Mouse (Mus musculus): ENCODE data around the gene Hoxa1. TPM values are rescaled to one million over a fixed set of nuclear protein-coding genes. Genes with fewer than 3 reads are reported as not detected.

Hoxa1 gene
- total and polyA plus RNA-seq, 3 experiments: 1.9 to 3.7 (median 3.2) TPM

Other genes with a start within 250 kb of the Hoxa1 start
- 25.8 and 30.2 TPM in 2 replicates for gene Skap2, start 145.8 kb downstream of the Hoxa1 start, total RNA-seq (2012; rRNA removed)
- gene Skap2, start 145.8 kb downstream of the Hoxa1 start, total RNA-seq (2014; rRNA removed): 51.9 and 61.0 TPM in 2 replicates
- 76.1 and 85.9 TPM in 2 replicates for gene Skap2, start 145.8 kb downstream of the Hoxa1 start, polyA plus RNA-seq (2012; ENCODE audit: insufficient read length, low read depth)
- not detected in 2 replicates for gene Hoxa2, start 6.5 kb upstream of the Hoxa1 start, total RNA-seq (2012; rRNA removed)
- 0.12 TPM in 1 of 2 replicates, not detected in the other for gene Hoxa2, start 6.5 kb upstream of the Hoxa1 start, total RNA-seq (2014; rRNA removed)
- gene Hoxa2, start 6.5 kb upstream of the Hoxa1 start, polyA plus RNA-seq (2012; ENCODE audit: insufficient read length, low read depth): 0.26 and 0.45 TPM in 2 replicates
- gene 5730596B20Rik, start 19.2 kb upstream of the Hoxa1 start, total RNA-seq (2012; rRNA removed): not detected in 2 replicates
- gene 5730596B20Rik, start 19.2 kb upstream of the Hoxa1 start, total RNA-seq (2014; rRNA removed): not detected in 2 replicates
- gene 5730596B20Rik, start 19.2 kb upstream of the Hoxa1 start, polyA plus RNA-seq (2012; ENCODE audit: insufficient read length, low read depth): 0.07 TPM in 1 of 2 replicates, not detected in the other
- not detected in 2 replicates for gene Hoxa4, start 33.4 kb upstream of the Hoxa1 start, total RNA-seq (2012; rRNA removed)
- gene Hoxa4, start 33.4 kb upstream of the Hoxa1 start, total RNA-seq (2014; rRNA removed): not detected in 2 replicates
- 0.19 TPM in 1 of 2 replicates, not detected in the other for gene Hoxa4, start 33.4 kb upstream of the Hoxa1 start, polyA plus RNA-seq (2012; ENCODE audit: insufficient read length, low read depth)
- 1.5 TPM in 2 replicates for gene Hoxa5, start 46.3 kb upstream of the Hoxa1 start, total RNA-seq (2012; rRNA removed)
- 0.83 and 1.2 TPM in 2 replicates for gene Hoxa5, start 46.3 kb upstream of the Hoxa1 start, total RNA-seq (2014; rRNA removed)
- gene Hoxa5, start 46.3 kb upstream of the Hoxa1 start, polyA plus RNA-seq (2012; ENCODE audit: insufficient read length, low read depth): 3.1 and 4.1 TPM in 2 replicates
- gene Hoxa6, start 50.4 kb upstream of the Hoxa1 start, total RNA-seq (2012; rRNA removed): 1.2 and 2.2 TPM in 2 replicates
- 0.58 and 1.1 TPM in 2 replicates for gene Hoxa6, start 50.4 kb upstream of the Hoxa1 start, total RNA-seq (2014; rRNA removed)
- gene Hoxa6, start 50.4 kb upstream of the Hoxa1 start, polyA plus RNA-seq (2012; ENCODE audit: insufficient read length, low read depth): 1.6 and 2.1 TPM in 2 replicates
- 0.25 and 0.38 TPM in 2 replicates for gene Hoxa3, start 55.0 kb upstream of the Hoxa1 start, total RNA-seq (2012; rRNA removed)
- gene Hoxa3, start 55.0 kb upstream of the Hoxa1 start, total RNA-seq (2014; rRNA removed): 0.08 TPM in 1 of 2 replicates, not detected in the other
- 0.34 and 0.37 TPM in 2 replicates for gene Hoxa3, start 55.0 kb upstream of the Hoxa1 start, polyA plus RNA-seq (2012; ENCODE audit: insufficient read length, low read depth)
- not detected in 2 replicates for gene Gm28308, start 55.0 kb upstream of the Hoxa1 start, total RNA-seq (2012; rRNA removed)
- not detected in 2 replicates for gene Gm28308, start 55.0 kb upstream of the Hoxa1 start, total RNA-seq (2014; rRNA removed)
- not detected in 2 replicates for gene Gm28308, start 55.0 kb upstream of the Hoxa1 start, polyA plus RNA-seq (2012; ENCODE audit: insufficient read length, low read depth)
- gene Hoxa7, start 63.5 kb upstream of the Hoxa1 start, total RNA-seq (2012; rRNA removed): 0.71 and 1.1 TPM in 2 replicates
- 0.85 and 1.0 TPM in 2 replicates for gene Hoxa7, start 63.5 kb upstream of the Hoxa1 start, total RNA-seq (2014; rRNA removed)
- gene Hoxa7, start 63.5 kb upstream of the Hoxa1 start, polyA plus RNA-seq (2012; ENCODE audit: insufficient read length, low read depth): 1.4 TPM in 2 replicates
- 0.30 and 0.50 TPM in 2 replicates for gene Hoxa9, start 72.8 kb upstream of the Hoxa1 start, total RNA-seq (2012; rRNA removed)
- 0.30 and 0.32 TPM in 2 replicates for gene Hoxa9, start 72.8 kb upstream of the Hoxa1 start, total RNA-seq (2014; rRNA removed)
- 0.47 and 0.97 TPM in 2 replicates for gene Hoxa9, start 72.8 kb upstream of the Hoxa1 start, polyA plus RNA-seq (2012; ENCODE audit: insufficient read length, low read depth)
- 5.2 and 5.7 TPM in 2 replicates for gene Hoxa10, start 82.5 kb upstream of the Hoxa1 start, total RNA-seq (2012; rRNA removed)
- 14.3 and 14.6 TPM in 2 replicates for gene Hoxa10, start 82.5 kb upstream of the Hoxa1 start, total RNA-seq (2014; rRNA removed)
- 14.3 and 14.5 TPM in 2 replicates for gene Hoxa10, start 82.5 kb upstream of the Hoxa1 start, polyA plus RNA-seq (2012; ENCODE audit: insufficient read length, low read depth)
- not detected in 2 replicates for gene Hoxa11, start 87.5 kb upstream of the Hoxa1 start, total RNA-seq (2012; rRNA removed)
- not detected in 2 replicates for gene Hoxa11, start 87.5 kb upstream of the Hoxa1 start, total RNA-seq (2014; rRNA removed)
- not detected in 2 replicates for gene Hoxa11, start 87.5 kb upstream of the Hoxa1 start, polyA plus RNA-seq (2012; ENCODE audit: insufficient read length, low read depth)
- gene Hoxa13, start 102.6 kb upstream of the Hoxa1 start, total RNA-seq (2012; rRNA removed): not detected in 2 replicates
- 0.11 and 0.17 TPM in 2 replicates for gene Hoxa13, start 102.6 kb upstream of the Hoxa1 start, total RNA-seq (2014; rRNA removed)
- 0.10 TPM in 1 of 2 replicates, not detected in the other for gene Hoxa13, start 102.6 kb upstream of the Hoxa1 start, polyA plus RNA-seq (2012; ENCODE audit: insufficient read length, low read depth)
- gene Evx1, start 155.2 kb upstream of the Hoxa1 start, total RNA-seq (2012; rRNA removed): not detected in 2 replicates
- not detected in 2 replicates for gene Evx1, start 155.2 kb upstream of the Hoxa1 start, total RNA-seq (2014; rRNA removed)
- gene Evx1, start 155.2 kb upstream of the Hoxa1 start, polyA plus RNA-seq (2012; ENCODE audit: insufficient read length, low read depth): not detected in 2 replicates